Comparison of ENCODE assay signal across 13 mouse cellular contexts in the genomic region with DNA sequence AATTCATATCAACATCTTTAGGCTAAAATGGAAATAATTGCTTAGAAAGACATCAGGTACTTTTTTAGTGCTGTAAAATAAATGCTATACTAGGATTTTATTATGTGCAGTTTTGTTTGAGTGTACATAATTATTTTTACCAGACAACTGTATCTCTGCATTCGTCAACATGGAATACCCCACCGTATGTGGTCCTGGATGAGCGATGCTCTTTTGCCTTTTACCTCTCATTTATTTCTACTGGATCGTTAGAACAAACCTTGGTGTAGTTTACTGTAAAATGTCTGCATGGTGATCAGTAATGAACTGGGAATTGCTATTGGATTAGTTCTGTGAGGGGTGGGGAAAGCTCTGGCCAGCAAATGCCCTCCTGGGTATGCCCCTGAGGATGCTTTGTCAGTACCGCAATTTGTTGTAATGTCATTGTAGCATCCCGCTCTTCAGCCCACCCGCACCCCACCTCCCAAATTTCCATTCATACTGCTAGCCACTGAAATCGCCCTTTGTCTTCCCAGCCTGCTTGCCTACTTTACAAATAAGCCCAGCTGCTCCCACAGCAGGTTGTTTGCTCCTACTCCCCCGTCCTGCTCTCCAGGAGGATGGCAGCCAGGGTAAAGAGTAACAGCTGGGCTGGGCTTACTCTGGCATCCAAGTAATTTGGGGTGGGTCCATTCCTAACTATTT. TPM values are rescaled to one million over a fixed set of nuclear protein-coding genes. Genes with fewer than 3 reads are reported as not detected.
DNase-seq lines count a peak whose midpoint lies in the region; ATAC-seq and TF ChIP-seq lines count a peak whose summit lies in the region.
"Had no signal": no experiment of that assay in that cellular context is flagged by ENCODE, and none has a peak within 500 bp of the region (broad histone marks: within the 10 kb centered on the region; RNA-seq: fewer than 3 reads in every experiment).

No protein-coding gene starts in this region.

- no peak for TF ChIP-seq EP300 in lung, postnatal 0 days (IDR thresholded peaks at IDR 0.05)

- TF ChIP-seq CTCF in lung, embryonic 14.5 days (IDR thresholded peaks at IDR 0.05; ENCODE audit: low read depth), result no peak
- no peak for TF ChIP-seq CTCF in lung, postnatal 0 days (IDR thresholded peaks at IDR 0.05)

- no peak overlapping the region for H3K9ac ChIP-seq in lung, embryonic 14.5 days
- no peak overlapping the region for H3K9ac ChIP-seq in lung, postnatal 0 days (replicated peaks; ENCODE audit: low read depth)
- 0 out of 2 replicates have a peak overlapping the region, but pooled peaks have one; percentile 12 for H3K9ac ChIP-seq in forebrain, embryonic 12.5 days

- 0 out of 2 replicates have a peak, but pooled peaks have one; percentile 24 for ATAC-seq in lung, embryonic 14.5 days (ENCODE audit: insufficient read depth)
- no peak for ATAC-seq in lung, postnatal 0 days
- ATAC-seq in forebrain, embryonic 12.5 days (ENCODE audit: low FRiP score), result peak; percentile 85

- H3K27me3 ChIP-seq in lung, embryonic 14.5 days (ENCODE audit: insufficient read depth, low read length), result no peaks in the 10 kb centered on the region
- H3K27me3 ChIP-seq in lung, postnatal 0 days (replicated peaks; ENCODE audit: insufficient read depth, low read length), result no peaks in the 10 kb centered on the region
- H3K27me3 ChIP-seq in forebrain, embryonic 12.5 days, result no peaks in the 10 kb centered on the region

- H3K9me3 ChIP-seq in lung, embryonic 14.5 days (ENCODE audit: low read depth, low read length), result no peaks in the 10 kb centered on the region
- no peaks in the 10 kb centered on the region for H3K9me3 ChIP-seq in lung, postnatal 0 days (ENCODE audit: low read length)
- H3K9me3 ChIP-seq in forebrain, embryonic 12.5 days, result no peaks in the 10 kb centered on the region

- no peak overlapping the region for H3K27ac ChIP-seq in lung, embryonic 14.5 days (ENCODE audit: low read depth)
- H3K27ac ChIP-seq in lung, postnatal 0 days (ENCODE audit: low read length), result no peak overlapping the region
- no peak overlapping the region for H3K27ac ChIP-seq in forebrain, embryonic 12.5 days
- H3K27ac ChIP-seq: gastrocnemius, adult 2 months had no signal

- no peaks in the 10 kb centered on the region for H3K4me1 ChIP-seq in lung, embryonic 14.5 days (ENCODE audit: insufficient read depth)
- no peaks in the 10 kb centered on the region for H3K4me1 ChIP-seq in lung, postnatal 0 days (ENCODE audit: insufficient read depth, low read depth, low read length)
- peaks cover 12% of the 10 kb centered on the region for H3K4me1 ChIP-seq in forebrain, embryonic 12.5 days

- no peak overlapping the region for H3K4me2 ChIP-seq in lung, embryonic 14.5 days
- no peak overlapping the region for H3K4me2 ChIP-seq in lung, postnatal 0 days (replicated peaks; ENCODE audit: low read depth, low read length)
- H3K4me2 ChIP-seq in forebrain, embryonic 12.5 days, result peak overlapping the region; percentile 36

- H3K36me3 ChIP-seq in lung, embryonic 14.5 days (ENCODE audit: insufficient read depth), result no peaks in the 10 kb centered on the region
- H3K36me3 ChIP-seq in lung, postnatal 0 days (ENCODE audit: insufficient read depth, low read length), result no peaks in the 10 kb centered on the region
- H3K36me3 ChIP-seq in forebrain, embryonic 12.5 days (replicated peaks), result no peaks in the 10 kb centered on the region

- H3K4me3 ChIP-seq in lung, embryonic 14.5 days (ENCODE audit: low read depth, low read length), result no peak overlapping the region
- H3K4me3 ChIP-seq in lung, postnatal 0 days (ENCODE audit: low read depth, low read length), result no peak overlapping the region
- H3K4me3 ChIP-seq in forebrain, embryonic 12.5 days (replicated peaks), result no peak overlapping the region
- H3K4me3 ChIP-seq: gastrocnemius, adult 2 months had no signal

- DNase-seq in lung, embryonic 14.5 days, result peak; percentile 34
- DNase-seq in lung, postnatal 0 days (ENCODE audit: low spot score), result no peak
- peak; percentile 61 for DNase-seq in mesoderm, embryonic 11.5 days (ENCODE audit: low read depth, low spot score)
- peak; percentile 57 for DNase-seq in retina, embryonic 14.5 days (ENCODE audit: low spot score)
- DNase-seq in testis, postnatal 10 days (ENCODE audit: low spot score), result no peak
- DNase-seq in layer of hippocampus, adult 9-10 months (ENCODE audit: low spot score), result no peak
- DNase-seq in urinary bladder, postnatal 36 days (ENCODE audit: low spot score in 2 of 2), result no peak
- DNase-seq: adrenal gland, adult 2 months; gastrocnemius, adult 2 months; heart, postnatal 10 days; thymus, postnatal 36 days had no signal

- WGBS in lung, embryonic 14.5 days, result 32% methylated on average over 9 of the region's 9 CpGs
- WGBS in lung, postnatal 0 days, result 33% methylated on average over 9 of the region's 9 CpGs
- WGBS in forebrain, embryonic 12.5 days, result 10% methylated on average over 9 of the region's 9 CpGs

RNA-seq across cellular contexts. Expression of gene Sema3e, which starts 13.9 kb away (rescaled TPM):
- 18.7 and 21.4 TPM in 2 replicates for polyA plus RNA-seq in lung, embryonic 14.5 days (2014; fragmentation: Nextera tagmentation; extraction: Ambion mirVana)
- polyA plus RNA-seq in lung, postnatal 0 days (2015; fragmentation: Nextera tagmentation; extraction: Ambion mirVana), result 18.9 and 29.8 TPM in 2 replicates
- 1.3 and 1.6 TPM in 2 replicates for polyA plus RNA-seq in forebrain, embryonic 12.5 days (2016; fragmentation: Nextera tagmentation; extraction: Ambion mirVana)
- polyA plus RNA-seq: liver, adult 2 months had no signal

Comparison
In these comparisons a context has a peak if more than half of its experiments do, and no peak if none do; other contexts are left out.
1. DNase-seq: peak in lung, embryonic 14.5 days (single experiment), mesoderm, embryonic 11.5 days (single experiment) and retina, embryonic 14.5 days (single experiment); none in lung, postnatal 0 days (single experiment), testis, postnatal 10 days (single experiment), layer of hippocampus, adult 9-10 months (single experiment) and urinary bladder, postnatal 36 days (0 of 2).